Mouse (Mus musculus) left cerebral cortex, postnatal 14 days (tissue): ENCODE data around the gene Mmaa. TPM values are rescaled to one million over a fixed set of nuclear protein-coding genes. Genes with fewer than 3 reads are reported as not detected.

Experiments
- DNase-seq, 2 experiments: peaks; one replicate each; pipeline ENCODE4 v3.0.0; 2021 to 2022; ENCODE audit warnings: low spot score in 2 of 2, mixed read lengths in 1 of 2
- intact Hi-C: fragments of 180-260 bp; cut with DNase I; formaldehyde crosslinking; loops from one replicate; pipeline ENCODE4 v1.15.1; 2025
- total RNA-seq, 2 experiments: library from RNA; stranded (reverse); gene quantifications; 2 replicates each; pipeline ENCODE4 v1.2.3; 2021

Gene Mmaa
- total RNA-seq, 2 experiments from 2014 or later: 22.1 to 24.2 TPM

DNA sequence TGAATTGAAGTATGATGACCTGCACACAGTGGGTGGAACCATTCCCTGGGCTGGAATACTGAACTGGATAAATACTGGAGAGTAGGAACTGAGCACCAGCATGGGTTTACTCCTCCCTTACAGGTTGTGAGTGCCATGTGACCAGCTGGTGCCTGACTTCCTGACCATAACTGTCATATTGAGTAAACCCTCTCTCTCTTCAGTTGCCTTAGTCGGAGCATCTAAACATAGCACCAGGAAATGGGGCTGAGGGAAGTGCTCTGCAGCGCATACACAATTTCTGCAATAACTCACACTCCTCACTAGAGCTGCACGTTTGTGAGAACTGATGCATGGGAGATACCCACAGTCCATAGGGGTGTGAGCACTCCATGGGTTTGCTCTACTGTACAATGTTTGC lies 55.4 kb downstream of the Mmaa start:
- DNase-seq: no peak
- intact Hi-C loops: no loop called here

GRCm38 (mm10) chr8:79229266-79229888 lies 65.4 kb downstream of the Mmaa start:
- intact Hi-C loops: no loop called here
- no peak for DNase-seq

- no peak for DNase-seq
- intact Hi-C loops: no loop called here
Measured at GRCm38 (mm10) chr8:79227916-79228315, 66.8 kb downstream of the Mmaa start.

DNA sequence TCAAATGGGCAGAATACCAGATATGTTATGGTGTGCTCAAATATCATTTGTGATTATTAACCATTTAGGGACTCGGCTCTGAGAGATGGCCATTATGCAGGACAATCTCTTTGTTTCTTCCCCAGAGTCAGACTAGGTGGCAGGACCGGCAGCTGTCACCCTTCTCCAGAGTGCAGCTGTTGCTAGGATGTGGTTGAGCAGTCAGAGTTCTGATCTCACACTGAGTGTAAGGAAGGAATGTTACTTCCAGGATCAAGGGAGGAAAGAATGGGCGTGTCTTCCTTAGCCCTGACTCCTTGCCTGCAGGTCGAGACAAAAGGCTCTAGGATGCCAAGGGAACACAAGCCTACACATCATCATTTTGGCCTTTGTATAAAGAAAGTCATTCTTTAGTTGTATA lies 67.5 kb downstream of the Mmaa start:
- intact Hi-C loops: no loop called here

GRCm38 (mm10) chr8:79226046-79226445 lies 68.7 kb downstream of the Mmaa start:
- intact Hi-C loops: no loop called here
- DNase-seq: no peak

More for the DNA sequence above, 67.5 kb downstream of the Mmaa start:
- no peak for DNase-seq

DNA sequence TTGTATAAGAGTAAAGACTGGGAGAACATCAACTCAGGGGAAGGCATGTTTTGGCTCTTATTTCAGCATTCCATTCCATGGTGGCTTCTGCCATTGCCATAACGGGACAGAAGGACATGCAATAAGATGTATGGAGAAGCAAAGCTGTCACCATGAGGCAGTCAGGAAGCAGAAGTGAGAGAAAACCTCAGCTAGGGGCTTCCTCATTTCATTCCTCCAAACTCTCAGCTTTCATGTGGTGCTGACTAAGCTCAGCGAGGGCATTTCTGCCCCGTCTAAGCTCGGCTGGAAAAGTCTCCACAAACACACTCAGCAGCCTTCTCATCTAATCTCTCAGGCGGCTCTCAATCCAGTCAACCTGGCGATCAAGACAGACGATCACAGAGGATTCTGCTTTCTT lies 69.2 kb downstream of the Mmaa start:
- DNase-seq: no peak
- intact Hi-C loops: no loop called here

- intact Hi-C loops: no loop called here
- no peak for DNase-seq
Measured at GRCm38 (mm10) chr8:79224363-79224762, 70.4 kb downstream of the Mmaa start.

DNA sequence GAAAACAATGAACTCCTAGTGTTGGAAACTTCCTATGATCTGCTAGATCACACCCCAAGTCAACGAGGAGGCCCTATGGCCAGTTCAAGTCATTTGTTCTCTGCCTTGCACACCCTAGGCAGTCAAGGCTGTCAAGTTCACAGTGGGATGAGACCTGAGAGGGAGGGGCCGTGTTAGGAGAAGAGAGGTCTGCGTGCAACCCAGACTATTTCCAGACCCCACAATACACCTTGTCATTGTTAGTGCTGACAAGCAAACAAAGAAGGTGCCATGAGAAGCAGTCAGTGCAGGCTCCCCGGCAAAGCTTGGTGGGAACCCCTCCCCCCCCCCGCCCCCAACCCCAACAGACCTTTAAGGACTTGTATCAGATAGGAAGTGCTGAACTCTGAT lies 72.0 kb downstream of the Mmaa start:
- intact Hi-C loops: no loop called here
- no peak for DNase-seq

DNA sequence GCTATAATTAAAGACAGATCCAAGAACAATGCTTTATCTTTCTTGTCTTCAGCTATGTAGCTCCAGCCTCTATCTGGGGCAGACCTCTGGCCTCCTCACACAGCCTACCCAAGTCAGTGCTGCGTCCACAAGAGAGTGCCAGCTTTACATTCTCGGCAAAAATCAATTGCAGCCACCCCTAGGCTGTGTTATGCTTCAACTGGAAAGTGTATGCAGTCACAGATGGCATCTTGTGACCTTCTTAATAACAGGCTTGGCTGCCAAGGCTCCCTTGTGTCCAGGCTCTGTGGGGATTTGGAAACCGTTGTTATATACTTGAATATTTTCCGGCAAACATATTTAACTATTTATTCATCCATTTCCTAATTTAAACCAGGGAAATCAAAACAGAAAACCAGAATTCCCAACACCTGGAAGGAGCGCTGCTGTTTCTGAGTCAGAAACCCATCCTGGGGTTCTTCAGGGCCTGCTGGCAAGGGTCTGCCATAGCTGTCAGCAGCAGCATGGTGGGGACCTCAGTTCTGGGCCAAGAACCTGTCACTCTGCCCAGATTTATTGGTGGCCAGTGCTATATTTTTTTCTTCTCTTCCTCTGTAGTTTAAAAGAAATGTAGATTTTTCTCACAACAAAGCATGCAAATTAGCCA lies 72.5 kb downstream of the Mmaa start:
- intact Hi-C loops: no loop called here
- no peak for DNase-seq

Other genes with a start within 250 kb of the Mmaa start
- not detected for gene 1700011L22Rik, start 46.4 kb downstream of the Mmaa start, total RNA-seq
- 10 to 100 TPM; 31.6 to 33.7 TPM for gene Smad1, start 104.6 kb upstream of the Mmaa start, total RNA-seq